Mouse (Mus musculus): ENCODE measurements around the gene Ankrd36.
A peak's percentile ranks its signal among the peaks of the same experiment; 100 is the strongest.
"Not testable (repeated sequence)": the region's sequence is repeated elsewhere in the genome, so short reads cannot be mapped to it uniquely, and the experiment has no call there.

The Ankrd36 gene

GRCm38 (mm10) chr11:5569474-5569873, at the start of gene Ankrd36:
Gene Ankrd36, plus strand, starts transcription at chr11:5569684.
- DNase-seq: no peak

GRCm38 (mm10) chr11:5520412-5521265, 48.8 kb upstream of the Ankrd36 start, which contains the start of gene Xbp1:
Gene Xbp1, plus strand, starts transcription at chr11:5520659.
- peak; percentile 96 for DNase-seq

- DNase-seq: no peak
These were observed 48.3 kb upstream of the Ankrd36 start for GRCm38 (mm10) chr11:5521266-5521515.

GRCm38 (mm10) chr11:5521516-5522291, 47.8 kb upstream of the Ankrd36 start:
- peak; percentile 71 to 75 for DNase-seq

GRCm38 (mm10) chr11:5522798-5523415, 46.6 kb upstream of the Ankrd36 start:
- DNase-seq: no peak

GRCm38 (mm10) chr11:5525418-5525817, 44.1 kb upstream of the Ankrd36 start:
- DNase-seq: no peak

- DNase-seq: no peak
These were observed 42.7 kb upstream of the Ankrd36 start for GRCm38 (mm10) chr11:5526573-5527439.

- no peak for DNase-seq
These were observed 41.5 kb upstream of the Ankrd36 start for GRCm38 (mm10) chr11:5527865-5528523.

- DNase-seq: no peak
These were observed 40.6 kb upstream of the Ankrd36 start for GRCm38 (mm10) chr11:5528841-5529240.

- DNase-seq: no peak
These were observed 39.3 kb upstream of the Ankrd36 start for GRCm38 (mm10) chr11:5530172-5530571.

GRCm38 (mm10) chr11:5530717-5531116, 38.8 kb upstream of the Ankrd36 start:
- DNase-seq: no peak

- DNase-seq: no peak
These were observed 36.4 kb upstream of the Ankrd36 start for GRCm38 (mm10) chr11:5533108-5533507.

- DNase-seq: not testable (repeated sequence)
These were observed 32.0 kb upstream of the Ankrd36 start for GRCm38 (mm10) chr11:5537454-5537853.

- DNase-seq: no peak
These were observed 29.2 kb upstream of the Ankrd36 start for GRCm38 (mm10) chr11:5540331-5540730.

GRCm38 (mm10) chr11:5541230-5541798, 28.2 kb upstream of the Ankrd36 start:
- peak; percentile 23 to 28 for DNase-seq

- peak; percentile 86 to 88 for DNase-seq
These were observed 27.5 kb upstream of the Ankrd36 start, which contains the start of gene Ccdc117 for GRCm38 (mm10) chr11:5541799-5542481. Gene Ccdc117, minus strand, starts transcription at chr11:5542187.

GRCm38 (mm10) chr11:5542482-5543185, 26.9 kb upstream of the Ankrd36 start:
- no peak for DNase-seq

GRCm38 (mm10) chr11:5543281-5543680, 26.2 kb upstream of the Ankrd36 start:
- DNase-seq: no peak

- not testable (repeated sequence) for DNase-seq
These were observed 24.8 kb upstream of the Ankrd36 start for GRCm38 (mm10) chr11:5544709-5545108.

- DNase-seq: no peak
These were observed 24.0 kb upstream of the Ankrd36 start for GRCm38 (mm10) chr11:5545457-5545856.

Data from B cell, adult 2 months (primary cell).